Mouse (Mus musculus): ENCODE data around the gene Dnm3. TPM values are rescaled to one million over a fixed set of nuclear protein-coding genes. Genes with fewer than 3 reads are reported as not detected.
A peak's percentile ranks its signal among the peaks of the same experiment; 100 is the strongest.

The Dnm3 gene
- 2.8 and 3.0 TPM in 2 replicates for polyA plus RNA-seq (2015; fragmentation: Nextera tagmentation; extraction: Ambion mirVana)

GRCm38 (mm10) chr1:162477246-162478209, at the start of gene Dnm3:
Dnm3 (minus strand) TSS chr1:162478034.
- Histone ChIP-seq H3K4me2 (ENCODE audit: low read depth, low read length) (peak within 1 kb of the TSS; percentile 100), H3K36me3 (ENCODE audit: control insufficient read depth, insufficient read depth, low read length) (no peaks in the 10 kb centered on the region), H3K9ac (ENCODE audit: low read length) (peak within 1 kb of the TSS; percentile 70), H3K4me3 (ENCODE audit: low read length) (peak within 1 kb of the TSS; percentile 70), H3K27ac (ENCODE audit: low read length) (no peak within 1 kb of the TSS), H3K9me3 (ENCODE audit: control insufficient read depth, low read length) (no peaks in the 10 kb centered on the region), H3K4me1 (replicated peaks; ENCODE audit: control insufficient read depth, insufficient read depth, low read length) (0 out of 2 replicates have a peak, but pooled peaks cover 7% of the 10 kb centered on the region), H3K27me3 (ENCODE audit: control insufficient read depth, insufficient read depth, low read depth, low read length) (peaks cover 19% of the 10 kb centered on the region)
- peak; percentile 99 for ATAC-seq (ENCODE audit: low read depth)
- WGBS, result under 1% methylated on average over 56 of the region's 56 CpGs

DNA sequence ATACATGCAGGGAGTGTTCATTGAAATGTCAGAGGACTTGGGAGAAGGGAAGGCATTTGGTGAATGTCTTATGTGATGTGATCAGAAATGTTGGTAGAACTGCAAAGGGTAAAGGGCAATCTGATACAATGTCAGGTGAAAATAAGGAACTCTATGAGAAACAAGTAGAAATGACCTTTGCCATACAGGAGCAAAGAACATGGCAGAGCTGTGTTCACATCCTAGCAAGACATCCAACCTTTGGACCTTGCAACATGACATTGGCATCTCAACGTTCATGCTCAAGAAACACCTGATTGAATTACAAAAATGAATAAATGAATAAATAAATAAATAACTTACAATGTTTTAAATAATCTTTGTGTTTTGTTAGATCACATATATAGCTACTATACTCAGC, 37.3 kb upstream of the Dnm3 start:
- Histone ChIP-seq H3K36me3 (ENCODE audit: control insufficient read depth, insufficient read depth, low read length) (no peaks in the 10 kb centered on the region), H3K9me3 (ENCODE audit: control insufficient read depth, low read length) (no peaks in the 10 kb centered on the region), H3K4me1 (replicated peaks; ENCODE audit: control insufficient read depth, insufficient read depth, low read length) (no peaks in the 10 kb centered on the region), H3K4me3 (ENCODE audit: low read length) (no peak overlapping the region), H3K4me2 (ENCODE audit: low read depth, low read length) (no peak overlapping the region), H3K27ac (ENCODE audit: low read length) (no peak overlapping the region), H3K9ac (ENCODE audit: low read length) (no peak overlapping the region), H3K27me3 (ENCODE audit: control insufficient read depth, insufficient read depth, low read depth, low read length) (no peaks in the 10 kb centered on the region)
- 72% methylated on average over 1 of the region's 1 CpGs for WGBS
- no peak for ATAC-seq (ENCODE audit: low read depth)

- no peak for ATAC-seq (ENCODE audit: low read depth)
These were observed 32.2 kb upstream of the Dnm3 start for GRCm38 (mm10) chr1:162510013-162510356.

GRCm38 (mm10) chr1:162509329-162510012, 31.6 kb upstream of the Dnm3 start:
- no peak overlapping the region for H3K27ac ChIP-seq (ENCODE audit: low read length)
- H3K36me3 ChIP-seq (ENCODE audit: control insufficient read depth, insufficient read depth, low read length), result no peaks in the 10 kb centered on the region
- H3K9ac ChIP-seq (ENCODE audit: low read length), result no peak overlapping the region
- H3K27me3 ChIP-seq (ENCODE audit: control insufficient read depth, insufficient read depth, low read depth, low read length), result no peaks in the 10 kb centered on the region
- no peaks in the 10 kb centered on the region for H3K9me3 ChIP-seq (ENCODE audit: control insufficient read depth, low read length)
- no peak overlapping the region for H3K4me2 ChIP-seq (ENCODE audit: low read depth, low read length)
- H3K4me3 ChIP-seq (ENCODE audit: low read length), result no peak overlapping the region
- ATAC-seq (ENCODE audit: low read depth), result peak; percentile 47; the same call in 1 of the 2 replicates
- WGBS, result 36% methylated on average over 12 of the region's 12 CpGs
- no peaks in the 10 kb centered on the region for H3K4me1 ChIP-seq (replicated peaks; ENCODE audit: control insufficient read depth, insufficient read depth, low read length)

More at GRCm38 (mm10) chr1:162510013-162510356, 32.2 kb upstream of the Dnm3 start:
- Histone ChIP-seq H3K4me1 (replicated peaks; ENCODE audit: control insufficient read depth, insufficient read depth, low read length) (no peaks in the 10 kb centered on the region), H3K4me3 (ENCODE audit: low read length) (no peak overlapping the region), H3K9ac (ENCODE audit: low read length) (no peak overlapping the region), H3K4me2 (ENCODE audit: low read depth, low read length) (no peak overlapping the region), H3K36me3 (ENCODE audit: control insufficient read depth, insufficient read depth, low read length) (no peaks in the 10 kb centered on the region), H3K9me3 (ENCODE audit: control insufficient read depth, low read length) (no peaks in the 10 kb centered on the region), H3K27ac (ENCODE audit: low read length) (no peak overlapping the region), H3K27me3 (ENCODE audit: control insufficient read depth, insufficient read depth, low read depth, low read length) (no peaks in the 10 kb centered on the region)
- WGBS, result 69% methylated on average over 2 of the region's 2 CpGs

- Histone ChIP-seq H3K4me3 (ENCODE audit: low read length) (no peak overlapping the region), H3K27me3 (ENCODE audit: control insufficient read depth, insufficient read depth, low read depth, low read length) (no peaks in the 10 kb centered on the region), H3K4me1 (replicated peaks; ENCODE audit: control insufficient read depth, insufficient read depth, low read length) (no peaks in the 10 kb centered on the region), H3K9ac (ENCODE audit: low read length) (no peak overlapping the region), H3K27ac (ENCODE audit: low read length) (no peak overlapping the region), H3K36me3 (ENCODE audit: control insufficient read depth, insufficient read depth, low read length) (no peaks in the 10 kb centered on the region), H3K4me2 (ENCODE audit: low read depth, low read length) (no peak overlapping the region), H3K9me3 (ENCODE audit: control insufficient read depth, low read length) (no peaks in the 10 kb centered on the region)
- WGBS, result 74% methylated on average over 4 of the region's 4 CpGs
- no peak for ATAC-seq (ENCODE audit: low read depth)
These were observed 30.6 kb upstream of the Dnm3 start for GRCm38 (mm10) chr1:162508211-162509005.

DNA sequence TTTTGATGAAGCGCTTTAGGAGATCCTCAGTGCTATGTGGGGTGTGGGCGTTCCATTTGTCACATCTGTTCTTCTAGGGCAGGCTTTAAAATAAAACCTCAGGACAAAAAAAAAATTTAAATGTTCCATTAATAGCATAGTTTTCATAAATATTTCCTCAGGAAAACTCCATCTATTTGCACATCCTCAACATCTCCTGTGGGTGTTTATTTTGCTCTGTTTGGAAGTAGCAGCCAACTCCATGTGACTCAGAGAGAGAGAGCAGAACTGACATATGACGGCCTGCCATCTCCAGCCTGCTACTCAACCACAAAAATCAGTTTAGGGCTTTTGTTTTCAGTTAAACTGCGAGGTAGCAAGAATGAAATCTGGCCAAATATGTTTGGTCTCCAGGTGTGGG, 28.7 kb upstream of the Dnm3 start:
- H3K9me3 ChIP-seq (ENCODE audit: control insufficient read depth, low read length), result no peaks in the 10 kb centered on the region
- ATAC-seq (ENCODE audit: low read depth), result no peak
- H3K4me3 ChIP-seq (ENCODE audit: low read length), result no peak overlapping the region
- H3K27ac ChIP-seq (ENCODE audit: low read length), result no peak overlapping the region
- H3K4me2 ChIP-seq (ENCODE audit: low read depth, low read length), result no peak overlapping the region
- H3K4me1 ChIP-seq (replicated peaks; ENCODE audit: control insufficient read depth, insufficient read depth, low read length), result no peaks in the 10 kb centered on the region
- no peaks in the 10 kb centered on the region for H3K27me3 ChIP-seq (ENCODE audit: control insufficient read depth, insufficient read depth, low read depth, low read length)
- H3K9ac ChIP-seq (ENCODE audit: low read length), result no peak overlapping the region
- H3K36me3 ChIP-seq (ENCODE audit: control insufficient read depth, insufficient read depth, low read length), result no peaks in the 10 kb centered on the region
- WGBS, result 65% methylated on average over 4 of the region's 4 CpGs

DNA sequence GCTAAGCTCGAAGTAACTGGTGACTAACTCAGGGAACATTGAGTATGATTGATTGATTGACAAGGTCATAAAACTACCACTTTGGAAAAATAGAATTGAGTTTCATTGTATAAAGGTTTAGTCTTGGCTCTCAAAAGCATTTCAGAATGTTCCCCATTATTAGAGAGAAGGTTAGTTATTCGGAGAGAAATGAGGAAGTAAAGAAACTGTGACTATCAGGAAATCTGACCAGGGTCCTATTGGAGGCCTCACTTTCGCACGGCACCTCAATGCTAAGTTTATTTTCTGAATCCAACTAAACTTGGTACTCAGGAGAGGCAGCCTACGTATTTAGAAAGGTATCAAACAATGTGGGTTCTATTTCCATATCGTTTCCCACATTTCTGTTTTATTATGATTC, 27.8 kb upstream of the Dnm3 start:
- Histone ChIP-seq H3K27me3 (ENCODE audit: control insufficient read depth, insufficient read depth, low read depth, low read length) (no peaks in the 10 kb centered on the region), H3K4me1 (replicated peaks; ENCODE audit: control insufficient read depth, insufficient read depth, low read length) (no peaks in the 10 kb centered on the region), H3K4me2 (ENCODE audit: low read depth, low read length) (no peak overlapping the region), H3K4me3 (ENCODE audit: low read length) (no peak overlapping the region), H3K9me3 (ENCODE audit: control insufficient read depth, low read length) (no peaks in the 10 kb centered on the region), H3K36me3 (ENCODE audit: control insufficient read depth, insufficient read depth, low read length) (no peaks in the 10 kb centered on the region), H3K27ac (ENCODE audit: low read length) (no peak overlapping the region), H3K9ac (ENCODE audit: low read length) (no peak overlapping the region)
- no peak for ATAC-seq (ENCODE audit: low read depth)
- 78% methylated on average over 6 of the region's 6 CpGs for WGBS

DNA sequence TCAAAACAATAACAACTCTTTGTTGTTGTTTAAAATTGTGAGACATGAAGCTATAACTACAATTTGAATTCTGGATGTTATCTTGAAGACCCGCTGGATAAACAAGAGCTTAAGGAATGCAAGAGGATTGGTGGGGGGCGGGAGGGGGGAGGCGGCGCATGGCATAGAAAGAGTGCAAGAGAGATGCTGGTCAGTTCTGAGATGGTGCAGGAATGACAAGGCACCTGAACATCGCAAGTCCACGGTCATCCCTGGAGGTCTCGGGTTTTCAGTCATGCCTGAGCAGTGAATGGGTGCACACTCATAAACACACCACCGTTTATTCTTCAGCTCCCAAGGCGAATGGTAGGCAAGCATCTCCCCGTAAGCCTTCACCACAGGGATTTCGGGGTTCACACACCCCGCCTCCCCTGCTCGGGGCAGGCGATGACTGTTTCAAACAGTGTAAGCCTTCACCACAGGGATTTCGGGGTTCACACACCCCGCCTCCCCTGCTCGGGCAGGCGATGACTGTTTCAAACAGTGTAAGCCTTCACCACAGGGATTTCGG, 1.2 kb downstream of the Dnm3 start:
- WGBS, result 2% methylated on average over 19 of the region's 19 CpGs
- H3K27ac ChIP-seq (ENCODE audit: low read length), result no peak overlapping the region
- peak overlapping the region; percentile 70 for H3K4me3 ChIP-seq (ENCODE audit: low read length)
- no peaks in the 10 kb centered on the region for H3K9me3 ChIP-seq (ENCODE audit: control insufficient read depth, low read length)
- no peak overlapping the region for H3K9ac ChIP-seq (ENCODE audit: low read length)
- 0 out of 2 replicates have a peak, but pooled peaks cover 7% of the 10 kb centered on the region for H3K4me1 ChIP-seq (replicated peaks; ENCODE audit: control insufficient read depth, insufficient read depth, low read length)
- H3K36me3 ChIP-seq (ENCODE audit: control insufficient read depth, insufficient read depth, low read length), result no peaks in the 10 kb centered on the region
- no peak for ATAC-seq (ENCODE audit: low read depth)
- H3K27me3 ChIP-seq (ENCODE audit: control insufficient read depth, insufficient read depth, low read depth, low read length), result peaks cover 19% of the 10 kb centered on the region
- H3K4me2 ChIP-seq (ENCODE audit: low read depth, low read length), result peak overlapping the region; percentile 100
